9 mouse cellular contexts compared by ENCODE assay signal in the genomic region with DNA sequence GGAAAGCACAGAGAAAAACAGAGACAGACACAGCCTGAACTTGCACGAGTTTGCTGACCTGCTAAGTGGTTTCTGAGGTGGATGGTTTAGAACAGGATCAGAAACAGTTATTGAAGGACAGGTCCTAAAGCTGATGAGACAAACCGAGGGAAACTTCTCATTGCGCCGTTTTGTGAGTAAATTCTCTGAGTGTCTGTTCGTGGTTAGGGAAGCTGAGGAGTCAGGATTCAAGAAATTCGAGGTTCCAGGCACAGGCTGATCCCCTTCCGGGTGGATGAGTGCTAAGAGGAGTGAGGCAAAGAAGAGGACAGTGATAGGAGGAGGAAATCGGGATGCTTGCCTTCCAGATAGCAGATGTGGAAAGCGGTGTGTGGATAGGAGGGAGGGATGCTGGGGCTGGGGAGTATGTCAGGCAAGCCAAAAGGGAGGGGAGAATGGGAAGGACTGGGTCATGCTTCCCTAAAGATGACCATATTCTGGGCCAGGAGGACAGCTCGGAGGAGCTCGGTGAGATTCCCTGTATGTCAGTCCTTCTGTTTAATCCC. TPM values are rescaled to one million over a fixed set of nuclear protein-coding genes. Genes with fewer than 3 reads are reported as not detected.
A peak's percentile ranks its signal among the peaks of the same experiment; 100 is the strongest.
DNase-seq lines count a peak whose midpoint lies in the region; ATAC-seq and TF ChIP-seq lines count a peak whose summit lies in the region.
"Had no signal": no experiment of that assay in that cellular context is flagged by ENCODE, and none has a peak within 500 bp of the region (broad histone marks: within the 10 kb centered on the region; RNA-seq: fewer than 3 reads in every experiment).

No protein-coding gene starts in this region.

- TF ChIP-seq EP300 in heart, adult 2 months (IDR thresholded peaks at IDR 0.05; ENCODE audit: insufficient read depth, low read depth, low read length): no peak
- no peak for TF ChIP-seq EP300 in liver, embryonic 14.5 days (IDR thresholded peaks at IDR 0.05; ENCODE audit: low read depth)

- peak overlapping the region; percentile 80 for H3K4me3 ChIP-seq in heart, adult 2 months
- H3K4me3 ChIP-seq in E14TG2a.4 (replicated peaks; ENCODE audit: low read length): peak overlapping the region; percentile 54
- H3K4me3 ChIP-seq in forebrain, postnatal 0 days (ENCODE audit: low read depth, low read length): peak overlapping the region; percentile 60
- peak overlapping the region in 1 of 2 experiments; percentile 68; a peak in 2 of 4 replicates for H3K4me3 ChIP-seq in liver, embryonic 14.5 days (ENCODE audit: insufficient read depth in 1 of 2, low read depth in 2 of 2, low read length in 2 of 2)

- intact Hi-C loops in heart, adult 2 months (cut with DNase I): loop anchor here (2.0 kb wide), 1 partner anchor 15 kb away; no protein-coding TSS in a partner anchor
- intact Hi-C loops in heart, postnatal 36 days (cut with DNase I): loop anchor here (2.0 kb wide), 1 partner anchor 93 kb away; no protein-coding TSS in a partner anchor

- peak overlapping the region; percentile 28; the same call in 1 of the 2 replicates for H3K9ac ChIP-seq in heart, adult 2 months (ENCODE audit: low read depth, low read length)
- peak overlapping the region; percentile 70; the same call in 1 of the 2 replicates for H3K9ac ChIP-seq in forebrain, postnatal 0 days
- H3K9ac ChIP-seq in liver, embryonic 14.5 days (replicated peaks): no peak overlapping the region

- no peak for TF ChIP-seq POLR2A in heart, adult 2 months (IDR thresholded peaks at IDR 0.05; ENCODE audit: insufficient read depth, low read depth, low read length)

- DNase-seq in heart, adult 2 months: peak in 1 of 2 experiments; percentile 38
- DNase-seq in heart, postnatal 36 days: no peak
- DNase-seq in forebrain, postnatal 0 days: no peak
- DNase-seq in liver, embryonic 14.5 days (ENCODE audit: low read depth in 3 of 3, low spot score in 3 of 3): no peak
- no peak for DNase-seq in thymus, postnatal 25 days
- no peak for DNase-seq in gastrocnemius, adult 18-20 months (ENCODE audit: low spot score)
- no peak for DNase-seq in urinary bladder, postnatal 4 days (ENCODE audit: low spot score in 2 of 2)

- TF ChIP-seq CTCF in heart, adult 2 months (IDR thresholded peaks at IDR 0.05): no peak
- TF ChIP-seq CTCF in E14TG2a.4 (conservative IDR thresholded peaks at IDR 0.05; ENCODE audit: low read length): no peak
- no peak for TF ChIP-seq CTCF in forebrain, postnatal 0 days (IDR thresholded peaks at IDR 0.05; ENCODE audit: low read depth)
- TF ChIP-seq CTCF in liver, embryonic 14.5 days (IDR thresholded peaks at IDR 0.05; ENCODE audit: low read depth): no peak

- H3K27ac ChIP-seq in heart, adult 2 months: peak overlapping the region; percentile 98
- H3K27ac ChIP-seq in forebrain, postnatal 0 days (ENCODE audit: low read depth, low read length): 0 out of 2 replicates have a peak overlapping the region, but pooled peaks have one; percentile 6
- no peak overlapping the region for H3K27ac ChIP-seq in liver, embryonic 14.5 days

- H3K79me2 ChIP-seq in heart, adult 2 months (replicated peaks; ENCODE audit: control insufficient read depth, insufficient read depth, low read length): 0 out of 2 replicates have a peak, but pooled peaks cover under 1% of the 10 kb centered on the region

- H3K4me2 ChIP-seq in forebrain, postnatal 0 days (ENCODE audit: low read depth): peak overlapping the region; percentile 94
- peak overlapping the region; percentile 100 for H3K4me2 ChIP-seq in liver, embryonic 14.5 days (ENCODE audit: low read depth)

- H3K27me3 ChIP-seq in heart, adult 2 months (ENCODE audit: control insufficient read depth, insufficient read depth, low read length): no peaks in the 10 kb centered on the region
- H3K27me3 ChIP-seq in E14TG2a.4 (ENCODE audit: insufficient read depth, low read length): peaks cover 33% of the 10 kb centered on the region
- no peaks in the 10 kb centered on the region for H3K27me3 ChIP-seq in forebrain, postnatal 0 days (ENCODE audit: insufficient read depth, low read length)
- H3K27me3 ChIP-seq in liver, embryonic 14.5 days (ENCODE audit: control insufficient read depth, insufficient read depth, low read length): peaks cover 7% of the 10 kb centered on the region

- no peak for ATAC-seq in forebrain, postnatal 0 days
- no peak for ATAC-seq in liver, embryonic 14.5 days (ENCODE audit: insufficient read depth)

- H3K36me3 ChIP-seq in heart, adult 2 months (ENCODE audit: control insufficient read depth, insufficient read depth, low read length): no peaks in the 10 kb centered on the region; the same call in 1 of the 2 replicates
- no peaks in the 10 kb centered on the region for H3K36me3 ChIP-seq in E14TG2a.4 (ENCODE audit: insufficient read depth, low read length)
- no peaks in the 10 kb centered on the region for H3K36me3 ChIP-seq in forebrain, postnatal 0 days (ENCODE audit: insufficient read depth)
- no peaks in the 10 kb centered on the region for H3K36me3 ChIP-seq in liver, embryonic 14.5 days (replicated peaks; ENCODE audit: control insufficient read depth, insufficient read depth, low read depth)

- H3K4me1 ChIP-seq in heart, adult 2 months (ENCODE audit: control insufficient read depth, insufficient read depth, low read length): peaks cover 21% of the 10 kb centered on the region
- H3K4me1 ChIP-seq in E14TG2a.4 (replicated peaks; ENCODE audit: low read depth, low read length): peaks cover 66% of the 10 kb centered on the region
- H3K4me1 ChIP-seq in forebrain, postnatal 0 days (ENCODE audit: insufficient read depth): 0 out of 2 replicates have a peak, but pooled peaks cover 3% of the 10 kb centered on the region
- H3K4me1 ChIP-seq in liver, embryonic 14.5 days (replicated peaks; ENCODE audit: control insufficient read depth in 2 of 2, insufficient read depth in 2 of 2, low read length in 1 of 2): peaks cover 34 to 38% of the 10 kb centered on the region in 2 experiments

- 14% methylated on average over 11 of the region's 11 CpGs for WGBS in heart, adult 2 months
- WGBS in forebrain, postnatal 0 days: 31% methylated on average over 11 of the region's 11 CpGs
- 26% methylated on average over 11 of the region's 11 CpGs for WGBS in liver, embryonic 14.5 days (ENCODE audit: insufficient replicate concordance)

- H3K9me3 ChIP-seq in E14TG2a.4 (ENCODE audit: low read length): no peaks in the 10 kb centered on the region
- H3K9me3 ChIP-seq in forebrain, postnatal 0 days (ENCODE audit: low read length): no peaks in the 10 kb centered on the region
- H3K9me3 ChIP-seq in liver, embryonic 14.5 days (ENCODE audit: control insufficient read depth, low read length): no peaks in the 10 kb centered on the region

RNA-seq across cellular contexts. Expression of a gene that starts 0.8 kb away (rescaled TPM):
- 1 to 10 TPM; 8.0 to 8.4 TPM for total RNA-seq in heart, adult 2 months (2021)
- polyA plus RNA-seq in heart, adult 2 months (2012; rRNA removed): 11.7 and 19.0 TPM in 2 replicates
- total RNA-seq in heart, postnatal 36 days (2021): 1 to 10 TPM; 9.3 to 9.5 TPM
- total RNA-seq in forebrain, postnatal 0 days (2014; rRNA removed): 13.3 and 18.4 TPM in 2 replicates
- polyA plus RNA-seq in forebrain, postnatal 0 days (2015; fragmentation: Nextera tagmentation; extraction: Ambion mirVana): 13.5 and 15.6 TPM in 2 replicates
- polyA plus RNA-seq in liver, embryonic 14.5 days (2012; rRNA removed): 2.2 and 2.3 TPM in 2 replicates
- polyA plus RNA-seq in liver, embryonic 14.5 days (2014; fragmentation: Nextera tagmentation; extraction: Ambion mirVana): 1.6 and 2.1 TPM in 2 replicates
- total RNA-seq in gastrocnemius, adult 18-20 months (2021): 10 to 100 TPM in 1 of 2 experiments, 1 to 10 TPM in 1; 8.9 to 11.2 TPM
- total RNA-seq: common myeloid progenitor, adult 5-6 weeks had no signal

RNA-seq across cellular contexts. Expression of a gene that starts 12.6 kb away (rescaled TPM):
- 10 to 100 TPM; 82.3 to 83.5 TPM for total RNA-seq in heart, adult 2 months (2021)
- 71.8 and 104 TPM in 2 replicates for polyA plus RNA-seq in heart, adult 2 months (2012; rRNA removed)
- total RNA-seq in heart, postnatal 36 days (2021): 10 to 100 TPM; 75.8 to 96.2 TPM
- total RNA-seq in forebrain, postnatal 0 days (2014; rRNA removed): 52.8 and 64.5 TPM in 2 replicates
- polyA plus RNA-seq in forebrain, postnatal 0 days (2015; fragmentation: Nextera tagmentation; extraction: Ambion mirVana): 56.8 and 60.1 TPM in 2 replicates
- 35.3 and 36.0 TPM in 2 replicates for polyA plus RNA-seq in liver, embryonic 14.5 days (2012; rRNA removed)
- polyA plus RNA-seq in liver, embryonic 14.5 days (2014; fragmentation: Nextera tagmentation; extraction: Ambion mirVana): 45.1 and 54.5 TPM in 2 replicates
- total RNA-seq in gastrocnemius, adult 18-20 months (2021): 10 to 100 TPM; 76.3 to 85.1 TPM

RNA-seq across cellular contexts. Expression of a gene that starts 31.4 kb away (rescaled TPM):
- total RNA-seq in heart, adult 2 months (2021): under 1 TPM; 0.14 to 0.47 TPM
- polyA plus RNA-seq in heart, adult 2 months (2012; rRNA removed): 0.25 and 0.67 TPM in 2 replicates
- total RNA-seq in heart, postnatal 36 days (2021): under 1 TPM; 0.57 to 0.64 TPM
- total RNA-seq in forebrain, postnatal 0 days (2014; rRNA removed): 9.9 and 14.2 TPM in 2 replicates
- 8.6 and 10.2 TPM in 2 replicates for polyA plus RNA-seq in forebrain, postnatal 0 days (2015; fragmentation: Nextera tagmentation; extraction: Ambion mirVana)
- polyA plus RNA-seq in liver, embryonic 14.5 days (2012; rRNA removed): 2.2 and 2.4 TPM in 2 replicates
- 1.1 TPM in 2 replicates for polyA plus RNA-seq in liver, embryonic 14.5 days (2014; fragmentation: Nextera tagmentation; extraction: Ambion mirVana)
- under 1 TPM; 0.21 TPM for total RNA-seq in gastrocnemius, adult 18-20 months (2021)

RNA-seq across cellular contexts. Expression of a gene that starts 38.6 kb away (rescaled TPM):
- total RNA-seq in heart, adult 2 months (2021): 10 to 100 TPM in 1 of 2 experiments, 1 to 10 TPM in 1; 8.6 to 10.9 TPM
- 27.9 and 38.7 TPM in 2 replicates for polyA plus RNA-seq in heart, adult 2 months (2012; rRNA removed)
- total RNA-seq in heart, postnatal 36 days (2021): 10 to 100 TPM; 10.6 to 10.9 TPM
- total RNA-seq in forebrain, postnatal 0 days (2014; rRNA removed): 12.4 and 18.1 TPM in 2 replicates
- polyA plus RNA-seq in forebrain, postnatal 0 days (2015; fragmentation: Nextera tagmentation; extraction: Ambion mirVana): 13.7 and 15.3 TPM in 2 replicates
- 60.9 and 66.4 TPM in 2 replicates for polyA plus RNA-seq in liver, embryonic 14.5 days (2012; rRNA removed)
- 63.0 and 68.1 TPM in 2 replicates for polyA plus RNA-seq in liver, embryonic 14.5 days (2014; fragmentation: Nextera tagmentation; extraction: Ambion mirVana)
- 1 to 10 TPM; 6.2 to 8.7 TPM for total RNA-seq in gastrocnemius, adult 18-20 months (2021)

RNA-seq across cellular contexts. Expression of a gene that starts 47.8 kb away (rescaled TPM):
- 1 to 10 TPM; 2.8 TPM for total RNA-seq in heart, adult 2 months (2021)
- polyA plus RNA-seq in heart, adult 2 months (2012; rRNA removed): 7.9 and 8.2 TPM in 2 replicates
- 1 to 10 TPM; 3.4 to 4.2 TPM for total RNA-seq in heart, postnatal 36 days (2021)
- 2.2 and 2.6 TPM in 2 replicates for total RNA-seq in forebrain, postnatal 0 days (2014; rRNA removed)
- polyA plus RNA-seq in forebrain, postnatal 0 days (2015; fragmentation: Nextera tagmentation; extraction: Ambion mirVana): 2.0 and 2.9 TPM in 2 replicates
- 5.3 and 5.8 TPM in 2 replicates for polyA plus RNA-seq in liver, embryonic 14.5 days (2012; rRNA removed)
- polyA plus RNA-seq in liver, embryonic 14.5 days (2014; fragmentation: Nextera tagmentation; extraction: Ambion mirVana): 3.2 and 4.6 TPM in 2 replicates
- under 1 TPM; 0.59 to 0.90 TPM for total RNA-seq in gastrocnemius, adult 18-20 months (2021)
